Mouse (Mus musculus) frontal cortex, postnatal 36 days (tissue): ENCODE measurements around the gene Grin2d.

ENCODE experiments used
- DNase-seq, 2 experiments: peaks; one replicate each; pipeline ENCODE4 v3.0.0; 2022; ENCODE audit warnings: low spot score in 2 of 2

The Grin2d gene

GRCm38 (mm10) chr7:45784524-45785372 lies 93.4 kb downstream of the Grin2d start, which contains the start of gene Sult2b1:
TSS of gene Sult2b1 (minus strand) at chr7:45784669.
- peak; percentile 88 to 93 for DNase-seq

DNA sequence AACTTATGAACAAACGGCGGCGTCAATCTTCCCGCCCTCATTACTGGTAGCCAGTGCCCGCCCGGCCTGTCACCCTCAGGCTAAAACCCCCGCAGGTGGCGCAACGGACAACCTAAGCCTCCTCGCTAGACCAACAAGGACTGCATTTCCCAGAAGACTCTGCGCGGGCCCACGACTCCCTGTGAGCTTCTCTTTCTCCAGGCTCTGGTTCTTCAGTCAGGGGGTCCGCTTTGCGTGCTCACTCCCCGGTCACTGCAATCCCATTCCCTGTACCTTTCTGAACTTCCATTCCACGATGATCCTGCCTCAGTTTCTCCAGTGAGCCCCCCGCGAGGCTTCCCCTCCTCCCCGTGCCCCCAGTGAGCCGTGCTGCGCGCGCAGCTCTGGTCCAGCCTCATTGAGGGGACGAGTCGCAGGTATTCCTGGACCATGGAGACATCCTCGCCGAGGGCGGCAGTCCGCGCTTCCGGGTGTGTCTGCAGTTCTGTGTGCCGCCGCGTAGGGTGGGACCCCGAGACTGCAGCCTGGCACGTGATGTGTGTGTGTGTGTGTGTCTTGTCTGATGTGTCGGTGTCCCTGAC lies 94.6 kb downstream of the Grin2d start, which contains the start of gene Lmtk3:
TSS of gene Lmtk3 (plus strand) at position 228 of the 581 bp plus-strand sequence.
- peak; percentile 83 to 86 for DNase-seq

- DNase-seq, result no peak
Measured at GRCm38 (mm10) chr7:45782271-45782670, 95.9 kb downstream of the Grin2d start.
